Mouse (Mus musculus) embryonic facial prominence, embryonic 15.5 days (tissue): ENCODE results near the gene Rsph1. TPM values are rescaled to one million over a fixed set of nuclear protein-coding genes. Genes with fewer than 3 reads are reported as not detected.

Source experiments
- ATAC-seq: fragments of 200-750 bp; cut with Nextera tagmentation; 2 replicates; pipeline ENCODE4 v1.8.0; 2017; ENCODE audit warnings: low read depth, moderate TSS enrichment; ENCODE audit not compliant: insufficient number of reproducible peaks, low FRiP score, low TSS enrichment
- H3K27ac ChIP-seq: fragments of 300-500 bp; sonication (generic); replicated peaks from 2 replicates; pipeline ENCODE4 v1.5.1; 2015; ENCODE audit warnings: mild to moderate bottlenecking, inconsistent platforms
- H3K27me3 ChIP-seq: fragments of 300-500 bp; sonication (generic); 2 replicates; pipeline ENCODE4 v1.6.1; 2015; ENCODE audit warnings: inconsistent platforms
- H3K36me3 ChIP-seq: fragments of 300-500 bp; sonication (generic); 2 replicates; pipeline ENCODE4 v1.6.1; 2015; ENCODE audit warnings: mild to moderate bottlenecking, inconsistent platforms
- H3K4me1 ChIP-seq: fragments of 300-500 bp; sonication (generic); 2 replicates; pipeline ENCODE4 v1.6.1; 2015; ENCODE audit warnings: inconsistent platforms
- H3K4me2 ChIP-seq: fragments of 300-500 bp; sonication (generic); replicated peaks from 2 replicates; pipeline ENCODE4 v1.6.1; 2015; ENCODE audit warnings: mild to moderate bottlenecking, inconsistent platforms
- H3K4me3 ChIP-seq: fragments of 300-500 bp; sonication (generic); replicated peaks from 2 replicates; pipeline ENCODE4 v1.5.1; 2015; ENCODE audit warnings: mild to moderate bottlenecking, inconsistent platforms
- H3K9ac ChIP-seq: fragments of 300-500 bp; sonication (generic); 2 replicates; pipeline ENCODE4 v1.6.1; 2015; ENCODE audit warnings: inconsistent platforms
- H3K9me3 ChIP-seq: fragments of 300-500 bp; sonication (generic); replicated peaks from 2 replicates; pipeline ENCODE4 v1.6.1; 2016; ENCODE audit warnings: inconsistent platforms
- WGBS: fragments of 180-500 bp; shearing (Covaris S2); methylation state at CpG from one replicate; pipeline ENCODE4 v1.1.7; 2015; 5-methylcytosine and 5-hydroxymethylcytosine counted together
- polyA plus RNA-seq: library from polyadenylated mRNA; unstranded; fragments of >200 nt; fragmentation: Nextera tagmentation; extraction: Ambion mirVana; gene quantifications from 2 replicates; pipeline ENCODE4 v1.2.1, GENCODE M21; 2015

Rsph1 gene
- polyA plus RNA-seq, 1 experiment from 2014 or later: 34.3 TPM

- Histone ChIP-seq H3K9me3 (no peaks in the 10 kb centered on the region), H3K36me3 (no peaks in the 10 kb centered on the region), H3K27me3 (no peaks in the 10 kb centered on the region), H3K4me2 (no peak overlapping the region), H3K9ac (no peak overlapping the region), H3K4me1 (no peaks in the 10 kb centered on the region), H3K27ac (no peak overlapping the region), H3K4me3 (no peak overlapping the region)
- no peak for ATAC-seq
- 72% methylated on average over 5 of the region's 5 CpGs for WGBS
These were observed 31.9 kb downstream of the Rsph1 start for GRCm38 (mm10) chr17:31245321-31245720.

GRCm38 (mm10) chr17:31242764-31243163 lies 34.4 kb downstream of the Rsph1 start:
- 0% methylated on average over 1 of the region's 1 CpGs for WGBS

GRCm38 (mm10) chr17:31241156-31241555 lies 36.0 kb downstream of the Rsph1 start:
- H3K4me2 ChIP-seq: no peak overlapping the region
- no peaks in the 10 kb centered on the region for H3K36me3 ChIP-seq
- no peak overlapping the region for H3K27ac ChIP-seq
- WGBS: 73% methylated on average over 8 of the region's 8 CpGs
- H3K9ac ChIP-seq: no peak overlapping the region
- H3K9me3 ChIP-seq: no peaks in the 10 kb centered on the region
- H3K4me1 ChIP-seq: no peaks in the 10 kb centered on the region
- ATAC-seq: no peak
- H3K4me3 ChIP-seq: no peak overlapping the region
- no peaks in the 10 kb centered on the region for H3K27me3 ChIP-seq

More at GRCm38 (mm10) chr17:31242764-31243163, 34.4 kb downstream of the Rsph1 start:
- Histone ChIP-seq H3K27ac (no peak overlapping the region), H3K36me3 (no peaks in the 10 kb centered on the region), H3K9me3 (no peaks in the 10 kb centered on the region), H3K4me1 (no peaks in the 10 kb centered on the region), H3K4me3 (no peak overlapping the region), H3K27me3 (no peaks in the 10 kb centered on the region), H3K9ac (no peak overlapping the region), H3K4me2 (no peak overlapping the region)
- ATAC-seq: no peak

DNA sequence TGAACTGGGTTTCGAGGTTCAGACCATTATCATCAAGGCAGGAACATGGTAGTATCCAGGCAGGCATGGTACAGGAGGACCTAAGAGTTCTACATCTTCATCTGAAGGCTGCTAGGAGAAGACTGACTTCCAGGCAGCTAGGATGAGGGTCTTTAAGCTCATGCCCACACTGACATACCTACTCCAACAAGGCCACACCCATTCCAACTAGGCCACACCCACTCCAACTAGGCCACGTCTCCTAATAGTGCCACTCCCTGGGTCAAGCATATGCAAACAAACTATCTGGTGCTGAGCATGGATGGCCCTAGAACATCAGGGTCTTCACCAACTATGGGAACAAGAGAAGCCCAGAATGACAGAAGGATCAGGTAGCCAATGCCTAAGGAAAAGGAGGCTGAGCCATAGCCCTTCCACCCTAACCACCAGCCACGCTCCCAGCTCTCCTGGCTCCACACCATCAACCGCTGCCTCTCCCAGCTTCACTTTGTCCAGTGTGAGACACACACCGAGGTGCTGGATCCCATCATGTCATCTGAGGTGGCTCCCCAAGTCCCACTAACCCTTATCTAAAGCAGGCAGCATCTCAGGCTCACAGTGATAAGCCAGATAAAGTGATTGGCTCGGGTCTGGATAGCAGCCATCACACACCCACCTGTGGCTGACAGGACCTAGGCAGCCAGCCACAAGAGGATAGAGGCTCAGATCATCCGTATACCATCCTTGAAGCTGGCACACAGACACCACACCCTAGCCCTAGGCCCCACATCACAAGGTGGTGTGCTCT lies 38.8 kb downstream of the Rsph1 start:
- ATAC-seq: no peak
- Histone ChIP-seq H3K27ac (no peak overlapping the region), H3K9ac (no peak overlapping the region), H3K36me3 (no peaks in the 10 kb centered on the region), H3K4me2 (no peak overlapping the region), H3K27me3 (no peaks in the 10 kb centered on the region), H3K4me3 (no peak overlapping the region), H3K9me3 (no peaks in the 10 kb centered on the region), H3K4me1 (no peaks in the 10 kb centered on the region)
- WGBS: 87% methylated on average over 7 of the region's 7 CpGs

DNA sequence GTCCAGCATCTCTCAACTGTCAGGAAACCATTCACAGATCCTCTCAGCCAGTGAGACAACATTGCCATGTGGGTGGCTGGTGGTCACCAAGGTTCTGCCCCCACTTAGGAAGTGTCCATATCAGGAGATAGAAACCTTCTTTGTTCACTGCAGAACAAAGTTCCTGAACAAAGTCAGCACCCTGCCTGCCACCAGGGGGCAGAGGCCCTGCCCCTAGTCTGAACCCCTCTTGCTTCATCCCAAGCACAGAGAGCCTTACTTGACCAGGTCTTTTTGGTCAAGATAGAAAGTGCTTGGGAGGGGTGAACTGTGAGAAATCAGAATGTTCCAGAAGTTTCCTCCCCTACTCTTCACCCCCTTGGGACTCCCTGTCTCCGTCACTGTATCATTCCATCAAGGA lies 41.3 kb downstream of the Rsph1 start:
- H3K4me3 ChIP-seq: no peak overlapping the region
- H3K27ac ChIP-seq: no peak overlapping the region
- ATAC-seq: no peak
- no peaks in the 10 kb centered on the region for H3K9me3 ChIP-seq
- H3K36me3 ChIP-seq: no peaks in the 10 kb centered on the region
- no peaks in the 10 kb centered on the region for H3K4me1 ChIP-seq
- WGBS: 89% methylated on average over 1 of the region's 1 CpGs
- no peak overlapping the region for H3K9ac ChIP-seq
- H3K4me2 ChIP-seq: no peak overlapping the region
- no peaks in the 10 kb centered on the region for H3K27me3 ChIP-seq

GRCm38 (mm10) chr17:31232251-31233010 lies 44.8 kb downstream of the Rsph1 start:
- ATAC-seq: no peak
- H3K9me3 ChIP-seq: no peaks in the 10 kb centered on the region
- 26% methylated on average over 8 of the region's 8 CpGs for WGBS
- H3K27ac ChIP-seq: no peak overlapping the region
- H3K4me2 ChIP-seq: no peak overlapping the region
- H3K4me1 ChIP-seq: no peaks in the 10 kb centered on the region
- no peaks in the 10 kb centered on the region for H3K36me3 ChIP-seq
- no peaks in the 10 kb centered on the region for H3K27me3 ChIP-seq
- H3K9ac ChIP-seq: no peak overlapping the region
- H3K4me3 ChIP-seq: no peak overlapping the region

GRCm38 (mm10) chr17:31231780-31232179 lies 45.4 kb downstream of the Rsph1 start:
- H3K36me3 ChIP-seq: no peaks in the 10 kb centered on the region
- no peak overlapping the region for H3K9ac ChIP-seq
- ATAC-seq: no peak
- no peaks in the 10 kb centered on the region for H3K4me1 ChIP-seq
- H3K27ac ChIP-seq: no peak overlapping the region
- WGBS: 50% methylated on average over 6 of the region's 6 CpGs
- no peaks in the 10 kb centered on the region for H3K9me3 ChIP-seq
- no peaks in the 10 kb centered on the region for H3K27me3 ChIP-seq
- no peak overlapping the region for H3K4me2 ChIP-seq
- no peak overlapping the region for H3K4me3 ChIP-seq

- no peak overlapping the region for H3K9ac ChIP-seq
- ATAC-seq: no peak
- no peak overlapping the region for H3K4me3 ChIP-seq
- H3K27ac ChIP-seq: no peak overlapping the region
- no peaks in the 10 kb centered on the region for H3K36me3 ChIP-seq
- H3K27me3 ChIP-seq: no peaks in the 10 kb centered on the region
- no peak overlapping the region for H3K4me2 ChIP-seq
- H3K4me1 ChIP-seq: no peaks in the 10 kb centered on the region
- no peaks in the 10 kb centered on the region for H3K9me3 ChIP-seq
- 78% methylated on average over 7 of the region's 7 CpGs for WGBS
These were observed 50.3 kb downstream of the Rsph1 start for GRCm38 (mm10) chr17:31226931-31227330.

- no peak overlapping the region for H3K9ac ChIP-seq
- H3K36me3 ChIP-seq: no peaks in the 10 kb centered on the region
- WGBS: 62% methylated on average over 3 of the region's 3 CpGs
- H3K27me3 ChIP-seq: no peaks in the 10 kb centered on the region
- H3K4me2 ChIP-seq: no peak overlapping the region
- H3K9me3 ChIP-seq: no peaks in the 10 kb centered on the region
- H3K27ac ChIP-seq: no peak overlapping the region
- H3K4me1 ChIP-seq: no peaks in the 10 kb centered on the region
- no peak for ATAC-seq
- no peak overlapping the region for H3K4me3 ChIP-seq
These were observed 50.8 kb downstream of the Rsph1 start for GRCm38 (mm10) chr17:31226368-31226767.

GRCm38 (mm10) chr17:31224591-31224990 lies 52.6 kb downstream of the Rsph1 start:
- no peak for ATAC-seq
- no peak overlapping the region for H3K4me2 ChIP-seq
- no peaks in the 10 kb centered on the region for H3K36me3 ChIP-seq
- no peaks in the 10 kb centered on the region for H3K9me3 ChIP-seq
- 77% methylated on average over 8 of the region's 8 CpGs for WGBS
- H3K4me3 ChIP-seq: no peak overlapping the region
- no peak overlapping the region for H3K9ac ChIP-seq
- H3K27ac ChIP-seq: no peak overlapping the region
- no peaks in the 10 kb centered on the region for H3K4me1 ChIP-seq
- no peaks in the 10 kb centered on the region for H3K27me3 ChIP-seq

- H3K27me3 ChIP-seq: no peaks in the 10 kb centered on the region
- 39% methylated on average over 7 of the region's 7 CpGs for WGBS
- no peaks in the 10 kb centered on the region for H3K9me3 ChIP-seq
- no peak overlapping the region for H3K4me2 ChIP-seq
- no peak overlapping the region for H3K9ac ChIP-seq
- ATAC-seq: no peak
- no peak overlapping the region for H3K4me3 ChIP-seq
- H3K27ac ChIP-seq: no peak overlapping the region
- no peaks in the 10 kb centered on the region for H3K4me1 ChIP-seq
- no peaks in the 10 kb centered on the region for H3K36me3 ChIP-seq
These were observed 53.3 kb downstream of the Rsph1 start for GRCm38 (mm10) chr17:31223835-31224234.
